Mouse (Mus musculus): Measurements from ENCODE around the gene Klc1. TPM values are rescaled to one million over a fixed set of nuclear protein-coding genes. Genes with fewer than 3 reads are reported as not detected.
A peak's percentile ranks its signal among the peaks of the same experiment; 100 is the strongest.

Gene Klc1
- polyA plus RNA-seq, 1 experiment from 2014 or later, result 91.6 TPM

GRCm38 (mm10) chr12:111750739-111751138 is 7.9 kb upstream of the Klc1 start:
- Histone ChIP-seq H3K4me1 (ENCODE audit: control insufficient read depth, insufficient read depth, low read length) (peaks cover 9% of the 10 kb centered on the region), H3K4me3 (ENCODE audit: low read length) (no peak overlapping the region), H3K27ac (ENCODE audit: low read depth, low read length) (no peak overlapping the region), H3K4me2 (replicated peaks; ENCODE audit: low read depth, low read length) (no peak overlapping the region), H3K9ac (ENCODE audit: low read depth, low read length) (no peak overlapping the region), H3K9me3 (ENCODE audit: control insufficient read depth, low read length) (no peaks in the 10 kb centered on the region), H3K27me3 (ENCODE audit: control insufficient read depth, insufficient read depth, low read length) (no peaks in the 10 kb centered on the region), H3K36me3 (ENCODE audit: control insufficient read depth, insufficient read depth, low read length) (no peaks in the 10 kb centered on the region)
- ATAC-seq (ENCODE audit: low FRiP score, low TSS enrichment), result no peak
- WGBS, result 96% methylated on average over 3 of the region's 3 CpGs

- no peak for ATAC-seq (ENCODE audit: low FRiP score, low TSS enrichment)
- Histone ChIP-seq H3K27me3 (ENCODE audit: control insufficient read depth, insufficient read depth, low read length) (no peaks in the 10 kb centered on the region), H3K27ac (ENCODE audit: low read depth, low read length) (no peak overlapping the region), H3K9ac (ENCODE audit: low read depth, low read length) (no peak overlapping the region), H3K4me3 (ENCODE audit: low read length) (no peak overlapping the region), H3K4me2 (replicated peaks; ENCODE audit: low read depth, low read length) (no peak overlapping the region), H3K9me3 (ENCODE audit: control insufficient read depth, low read length) (no peaks in the 10 kb centered on the region), H3K36me3 (ENCODE audit: control insufficient read depth, insufficient read depth, low read length) (no peaks in the 10 kb centered on the region), H3K4me1 (ENCODE audit: control insufficient read depth, insufficient read depth, low read length) (no peaks in the 10 kb centered on the region)
- WGBS, result 88% methylated on average over 6 of the region's 6 CpGs
Observed at GRCm38 (mm10) chr12:111752491-111752890, 6.2 kb upstream of the Klc1 start.

DNA sequence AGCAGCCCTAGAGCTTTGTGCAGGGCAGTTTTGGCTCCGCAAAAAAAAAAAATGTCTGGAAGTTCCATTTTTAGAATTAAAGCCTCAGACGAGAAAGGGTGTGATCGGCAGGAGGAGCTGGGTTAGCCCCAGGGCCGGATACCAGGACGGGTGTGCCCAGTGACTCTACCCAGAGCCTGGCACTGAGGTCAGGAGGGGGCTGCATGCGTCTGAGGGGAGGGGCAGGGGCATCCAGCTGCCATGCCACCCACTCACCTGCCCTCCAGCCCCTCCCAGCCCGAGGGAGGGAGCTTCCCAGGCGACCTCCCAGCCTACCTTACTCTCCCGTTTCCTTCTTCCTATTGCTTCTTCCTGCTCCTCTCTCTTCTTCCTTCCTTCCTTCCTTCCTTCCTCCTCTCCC is 5.3 kb upstream of the Klc1 start:
- no peaks in the 10 kb centered on the region for H3K27me3 ChIP-seq (ENCODE audit: control insufficient read depth, insufficient read depth, low read length)
- no peak overlapping the region for H3K27ac ChIP-seq (ENCODE audit: low read depth, low read length)
- no peaks in the 10 kb centered on the region for H3K36me3 ChIP-seq (ENCODE audit: control insufficient read depth, insufficient read depth, low read length)
- peaks cover 7% of the 10 kb centered on the region for H3K4me1 ChIP-seq (ENCODE audit: control insufficient read depth, insufficient read depth, low read length)
- H3K9me3 ChIP-seq (ENCODE audit: control insufficient read depth, low read length), result no peaks in the 10 kb centered on the region
- H3K4me2 ChIP-seq (replicated peaks; ENCODE audit: low read depth, low read length), result no peak overlapping the region
- H3K4me3 ChIP-seq (ENCODE audit: low read length), result no peak overlapping the region
- no peak for ATAC-seq (ENCODE audit: low FRiP score, low TSS enrichment)
- WGBS, result 66% methylated on average over 9 of the region's 9 CpGs
- no peak overlapping the region for H3K9ac ChIP-seq (ENCODE audit: low read depth, low read length)

- H3K27me3 ChIP-seq (ENCODE audit: control insufficient read depth, insufficient read depth, low read length), result no peaks in the 10 kb centered on the region
- H3K9ac ChIP-seq (ENCODE audit: low read depth, low read length), result no peak overlapping the region
- ATAC-seq (ENCODE audit: low FRiP score, low TSS enrichment), result no peak
Observed at GRCm38 (mm10) chr12:111754710-111755109, 3.9 kb upstream of the Klc1 start.

DNA sequence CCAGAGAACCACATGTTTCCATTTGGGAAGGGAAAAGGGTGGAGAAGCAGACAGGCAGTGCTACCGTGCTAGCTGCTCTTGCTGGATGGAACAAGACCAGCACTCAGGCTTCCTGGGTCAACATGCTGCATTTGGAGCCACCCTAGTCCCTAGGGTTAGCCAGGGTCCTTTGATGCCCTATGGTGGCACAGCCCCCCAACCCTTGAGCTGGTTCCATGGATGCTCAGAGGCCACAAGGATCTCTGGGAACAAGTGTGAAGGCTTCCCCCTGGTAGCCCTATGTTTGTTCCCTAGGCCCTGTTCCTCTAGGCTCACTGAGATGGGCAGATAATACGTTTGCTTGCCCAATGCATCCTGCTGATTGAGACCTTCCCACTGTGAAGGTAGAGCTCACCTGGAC is 3.4 kb upstream of the Klc1 start:
- no peak overlapping the region for H3K9ac ChIP-seq (ENCODE audit: low read depth, low read length)
- no peaks in the 10 kb centered on the region for H3K27me3 ChIP-seq (ENCODE audit: control insufficient read depth, insufficient read depth, low read length)
- H3K4me1 ChIP-seq (ENCODE audit: control insufficient read depth, insufficient read depth, low read length), result peaks cover 14% of the 10 kb centered on the region
- no peak overlapping the region for H3K4me3 ChIP-seq (ENCODE audit: low read length)
- no peak overlapping the region for H3K4me2 ChIP-seq (replicated peaks; ENCODE audit: low read depth, low read length)
- H3K36me3 ChIP-seq (ENCODE audit: control insufficient read depth, insufficient read depth, low read length), result no peaks in the 10 kb centered on the region
- H3K27ac ChIP-seq (ENCODE audit: low read depth, low read length), result no peak overlapping the region
- H3K9me3 ChIP-seq (ENCODE audit: control insufficient read depth, low read length), result no peaks in the 10 kb centered on the region
- no peak for ATAC-seq (ENCODE audit: low FRiP score, low TSS enrichment)
- WGBS, result 48% methylated on average over 2 of the region's 2 CpGs

More at GRCm38 (mm10) chr12:111754710-111755109, 3.9 kb upstream of the Klc1 start:
- H3K4me1 ChIP-seq (ENCODE audit: control insufficient read depth, insufficient read depth, low read length), result peaks cover 9% of the 10 kb centered on the region
- H3K4me3 ChIP-seq (ENCODE audit: low read length), result no peak overlapping the region
- H3K36me3 ChIP-seq (ENCODE audit: control insufficient read depth, insufficient read depth, low read length), result no peaks in the 10 kb centered on the region
- H3K9me3 ChIP-seq (ENCODE audit: control insufficient read depth, low read length), result no peaks in the 10 kb centered on the region
- H3K4me2 ChIP-seq (replicated peaks; ENCODE audit: low read depth, low read length), result no peak overlapping the region
- H3K27ac ChIP-seq (ENCODE audit: low read depth, low read length), result no peak overlapping the region

- H3K4me1 ChIP-seq (ENCODE audit: control insufficient read depth, insufficient read depth, low read length), result peaks cover 24% of the 10 kb centered on the region
- no peak overlapping the region for H3K27ac ChIP-seq (ENCODE audit: low read depth, low read length)
- H3K9me3 ChIP-seq (ENCODE audit: control insufficient read depth, low read length), result no peaks in the 10 kb centered on the region
- 35% methylated on average over 4 of the region's 4 CpGs for WGBS
- no peaks in the 10 kb centered on the region for H3K27me3 ChIP-seq (ENCODE audit: control insufficient read depth, insufficient read depth, low read length)
- H3K4me2 ChIP-seq (replicated peaks; ENCODE audit: low read depth, low read length), result no peak overlapping the region
- H3K9ac ChIP-seq (ENCODE audit: low read depth, low read length), result no peak overlapping the region
- no peak overlapping the region for H3K4me3 ChIP-seq (ENCODE audit: low read length)
- no peaks in the 10 kb centered on the region for H3K36me3 ChIP-seq (ENCODE audit: control insufficient read depth, insufficient read depth, low read length)
- ATAC-seq (ENCODE audit: low FRiP score, low TSS enrichment), result no peak
Observed at GRCm38 (mm10) chr12:111756082-111756697, 2.5 kb upstream of the Klc1 start.

- H3K4me3 ChIP-seq (ENCODE audit: low read length), result no peak overlapping the region
- H3K27me3 ChIP-seq (ENCODE audit: control insufficient read depth, insufficient read depth, low read length), result no peaks in the 10 kb centered on the region
- H3K27ac ChIP-seq (ENCODE audit: low read depth, low read length), result no peak overlapping the region
- ATAC-seq (ENCODE audit: low FRiP score, low TSS enrichment), result no peak
- no peaks in the 10 kb centered on the region for H3K36me3 ChIP-seq (ENCODE audit: control insufficient read depth, insufficient read depth, low read length)
- 32% methylated on average over 5 of the region's 5 CpGs for WGBS
- peaks cover 24% of the 10 kb centered on the region for H3K4me1 ChIP-seq (ENCODE audit: control insufficient read depth, insufficient read depth, low read length)
- H3K4me2 ChIP-seq (replicated peaks; ENCODE audit: low read depth, low read length), result no peak overlapping the region
- no peak overlapping the region for H3K9ac ChIP-seq (ENCODE audit: low read depth, low read length)
- H3K9me3 ChIP-seq (ENCODE audit: control insufficient read depth, low read length), result no peaks in the 10 kb centered on the region
Observed at GRCm38 (mm10) chr12:111756698-111757082, 2.0 kb upstream of the Klc1 start.

- peaks cover 3% of the 10 kb centered on the region; the same call in 1 of the 2 replicates for H3K36me3 ChIP-seq (ENCODE audit: control insufficient read depth, insufficient read depth, low read length)
- ATAC-seq (ENCODE audit: low FRiP score, low TSS enrichment), result no peak
- H3K27me3 ChIP-seq (ENCODE audit: control insufficient read depth, insufficient read depth, low read length), result no peaks in the 10 kb centered on the region
- peaks cover 24% of the 10 kb centered on the region for H3K4me1 ChIP-seq (ENCODE audit: control insufficient read depth, insufficient read depth, low read length)
- H3K9ac ChIP-seq (ENCODE audit: low read depth, low read length), result peak overlapping the region; percentile 91
- WGBS, result 43% methylated on average over 10 of the region's 10 CpGs
- no peak overlapping the region for H3K27ac ChIP-seq (ENCODE audit: low read depth, low read length)
- H3K9me3 ChIP-seq (ENCODE audit: control insufficient read depth, low read length), result no peaks in the 10 kb centered on the region
- peak overlapping the region; percentile 70 for H3K4me3 ChIP-seq (ENCODE audit: low read length)
- H3K4me2 ChIP-seq (replicated peaks; ENCODE audit: low read depth, low read length), result peak overlapping the region; percentile 97
Observed at GRCm38 (mm10) chr12:111757561-111758325, 906 bp upstream of the Klc1 start.
